Mouse (Mus musculus): ENCODE data around the gene Chmp2a. TPM values are rescaled to one million over a fixed set of nuclear protein-coding genes. Genes with fewer than 3 reads are reported as not detected.

Gene Chmp2a
- polyA plus RNA-seq, 1 experiment from 2014 or later = 169 TPM

DNA sequence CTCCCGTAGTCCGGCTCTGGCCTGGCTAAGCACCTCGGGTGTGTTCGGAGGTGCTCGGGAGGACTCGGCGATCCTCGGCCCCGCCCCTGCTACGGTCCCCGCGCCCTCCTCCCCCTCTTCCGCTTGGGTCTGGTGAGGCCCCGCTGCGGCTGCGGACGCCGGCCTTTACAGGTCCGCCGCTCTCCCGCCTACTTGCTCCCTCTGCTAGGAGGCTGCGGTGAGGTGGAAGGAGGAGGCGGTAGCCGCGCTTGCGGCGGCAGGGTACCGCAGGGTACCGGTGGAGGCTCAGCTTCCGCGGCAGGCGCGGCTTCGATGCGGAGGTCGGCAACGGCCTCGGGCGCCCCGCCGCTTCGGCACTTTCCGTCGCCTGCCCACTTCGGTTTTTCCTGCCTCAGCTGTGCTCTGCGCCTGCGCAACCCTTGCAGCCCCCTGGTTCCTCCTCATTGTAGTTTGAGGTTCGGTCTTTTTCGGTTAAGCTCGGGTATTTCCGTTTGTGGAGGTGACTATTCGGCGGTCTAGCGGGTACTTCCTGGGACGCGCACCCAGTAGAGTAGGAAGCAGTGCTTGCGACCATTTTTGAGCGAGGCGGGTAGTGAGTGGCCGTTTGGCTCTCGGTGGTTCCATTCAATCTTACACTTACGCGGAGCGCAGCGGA, 3.4 kb upstream of the Chmp2a start, which contains the start of gene Ube2m:
Ube2m (minus strand) TSS at position 375 of the 655 bp plus-strand sequence.
- peaks cover 26% of the 10 kb centered on the region for H3K4me1 ChIP-seq (ENCODE audit: control insufficient read depth, insufficient read depth, low read length)
- peak within 1 kb of the TSS; percentile 99 for H3K27ac ChIP-seq (replicated peaks; ENCODE audit: low read depth, low read length)
- peaks cover 17% of the 10 kb centered on the region for H3K36me3 ChIP-seq (ENCODE audit: control insufficient read depth, insufficient read depth, low read length)
- H3K4me2 ChIP-seq (ENCODE audit: low read depth, low read length) = peak within 1 kb of the TSS; percentile 90
- no peaks in the 10 kb centered on the region for H3K9me3 ChIP-seq (ENCODE audit: control insufficient read depth, low read length)
- peaks cover 18% of the 10 kb centered on the region for H3K27me3 ChIP-seq (replicated peaks; ENCODE audit: control insufficient read depth, insufficient read depth, low read length)
- WGBS = 0% methylated on average over 39 of the region's 65 CpGs
- DNase-seq (ENCODE audit: low spot score) (peak; percentile 99), ATAC-seq (ENCODE audit: low read depth) (peak; percentile 91)
- H3K4me3 ChIP-seq (ENCODE audit: low read depth, low read length) = peak within 1 kb of the TSS; percentile 69
- H3K9ac ChIP-seq (ENCODE audit: low read depth, low read length) = peak within 1 kb of the TSS; percentile 98

DNA sequence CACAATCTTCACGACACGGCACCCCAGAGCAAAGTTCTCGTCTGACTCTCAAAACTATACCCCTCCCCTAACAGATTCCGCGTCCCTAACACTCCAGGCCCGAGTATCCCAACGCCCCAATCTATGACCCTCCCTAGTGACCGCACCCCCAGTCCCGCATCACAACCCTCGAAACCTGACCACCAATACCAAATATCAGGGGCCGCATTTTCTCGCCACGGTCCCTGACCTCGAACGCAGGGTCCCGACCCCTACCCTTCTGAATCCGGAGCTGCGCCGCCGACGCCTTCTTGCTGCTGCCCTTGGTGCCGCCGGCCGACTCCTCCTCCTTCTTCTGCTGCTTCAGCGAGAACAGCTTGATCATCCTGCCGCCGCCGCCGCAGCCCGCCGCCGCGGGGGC, 2.8 kb upstream of the Chmp2a start:
- Histone ChIP-seq H3K4me2 (ENCODE audit: low read depth, low read length) (peak overlapping the region; percentile 90), H3K27ac (replicated peaks; ENCODE audit: low read depth, low read length) (peak overlapping the region; percentile 99), H3K9me3 (ENCODE audit: control insufficient read depth, low read length) (no peaks in the 10 kb centered on the region), H3K9ac (ENCODE audit: low read depth, low read length) (peak overlapping the region; percentile 98), H3K4me3 (ENCODE audit: low read depth, low read length) (peak overlapping the region; percentile 69), H3K4me1 (ENCODE audit: control insufficient read depth, insufficient read depth, low read length) (peaks cover 26% of the 10 kb centered on the region), H3K36me3 (ENCODE audit: control insufficient read depth, insufficient read depth, low read length) (peaks cover 22% of the 10 kb centered on the region), H3K27me3 (replicated peaks; ENCODE audit: control insufficient read depth, insufficient read depth, low read length) (peaks cover 11% of the 10 kb centered on the region)
- DNase-seq (ENCODE audit: low spot score) (no peak), ATAC-seq (ENCODE audit: low read depth) (no peak)
- 0% methylated on average over 29 of the region's 33 CpGs for WGBS

DNA sequence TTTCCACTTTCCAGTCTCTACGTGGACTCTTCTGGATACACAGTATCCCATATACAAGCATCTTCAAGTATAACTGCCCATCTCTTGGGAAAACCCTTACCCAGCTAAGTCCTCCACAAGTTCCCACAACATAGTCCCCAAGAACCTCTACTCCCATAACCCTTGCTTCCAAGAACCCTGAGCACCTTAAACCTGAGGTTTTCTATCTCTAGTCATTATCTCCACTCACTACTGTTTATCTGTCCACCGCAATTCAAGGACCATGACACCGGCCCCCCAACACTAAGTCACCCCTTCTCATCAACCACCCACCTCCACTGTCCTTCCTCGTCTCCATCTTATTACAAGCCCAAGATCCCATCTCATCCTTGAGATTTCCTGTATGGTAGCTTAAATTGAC, 2.2 kb upstream of the Chmp2a start:
- ATAC-seq (ENCODE audit: low read depth) = no peak
- H3K9ac ChIP-seq (ENCODE audit: low read depth, low read length) = peak overlapping the region; percentile 98
- H3K36me3 ChIP-seq (ENCODE audit: control insufficient read depth, insufficient read depth, low read length) = peaks cover 28% of the 10 kb centered on the region
- WGBS = 39% methylated on average over 4 of the region's 4 CpGs
- H3K27ac ChIP-seq (replicated peaks; ENCODE audit: low read depth, low read length) = peak overlapping the region; percentile 99
- H3K4me2 ChIP-seq (ENCODE audit: low read depth, low read length) = peak overlapping the region; percentile 90
- H3K27me3 ChIP-seq (replicated peaks; ENCODE audit: control insufficient read depth, insufficient read depth, low read length) = peaks cover 5% of the 10 kb centered on the region; the same call in 1 of the 2 replicates
- H3K4me1 ChIP-seq (ENCODE audit: control insufficient read depth, insufficient read depth, low read length) = peaks cover 26% of the 10 kb centered on the region
- no peaks in the 10 kb centered on the region for H3K9me3 ChIP-seq (ENCODE audit: control insufficient read depth, low read length)
- peak overlapping the region; percentile 69 for H3K4me3 ChIP-seq (ENCODE audit: low read depth, low read length)
- no peak for DNase-seq (ENCODE audit: low spot score)

DNA sequence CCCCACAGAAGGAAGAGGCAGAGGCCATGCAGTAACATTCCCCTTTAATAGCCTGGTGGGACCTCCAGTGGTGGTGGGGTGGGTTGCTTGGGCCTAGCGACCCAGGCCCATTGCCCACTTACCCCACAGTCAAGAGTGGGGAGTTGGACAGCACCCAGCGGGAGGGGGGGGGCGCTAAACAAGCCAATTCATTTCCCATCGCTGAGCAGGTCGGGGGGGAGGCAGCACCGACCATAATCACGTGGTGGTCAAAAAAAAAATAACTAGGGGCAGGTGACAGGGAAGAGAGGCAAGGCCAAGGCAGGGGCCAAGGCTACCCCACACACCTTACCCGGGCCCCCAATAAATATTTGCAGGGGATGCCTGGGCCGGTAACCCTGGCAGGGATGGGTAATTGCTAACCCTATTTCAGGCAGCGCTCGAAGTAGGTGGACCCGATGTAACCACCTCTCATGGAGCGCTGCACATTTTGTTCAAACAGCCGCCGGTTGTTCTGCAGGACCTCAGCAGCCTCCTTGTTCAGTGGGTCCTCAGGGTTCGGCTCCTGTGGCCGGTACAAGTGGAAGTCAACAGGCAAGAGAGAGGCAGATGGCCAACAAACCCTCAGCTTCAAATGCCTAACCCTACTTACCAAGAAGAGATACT, 726 bp upstream of the Chmp2a start:
- H3K36me3 ChIP-seq (ENCODE audit: control insufficient read depth, insufficient read depth, low read length) = peaks cover 42% of the 10 kb centered on the region
- H3K9ac ChIP-seq (ENCODE audit: low read depth, low read length) = no peak overlapping the region
- DNase-seq (ENCODE audit: low spot score) = no peak
- WGBS = 84% methylated on average over 17 of the region's 17 CpGs
- H3K4me2 ChIP-seq (ENCODE audit: low read depth, low read length) = peak overlapping the region; percentile 93
- peak overlapping the region; percentile 93; the same call in 1 of the 2 replicates for H3K27ac ChIP-seq (replicated peaks; ENCODE audit: low read depth, low read length)
- H3K4me3 ChIP-seq (ENCODE audit: low read depth, low read length) = peak overlapping the region; percentile 54; the same call in 1 of the 2 replicates
- H3K27me3 ChIP-seq (replicated peaks; ENCODE audit: control insufficient read depth, insufficient read depth, low read length) = no peaks in the 10 kb centered on the region
- no peak for ATAC-seq (ENCODE audit: low read depth)
- no peaks in the 10 kb centered on the region for H3K9me3 ChIP-seq (ENCODE audit: control insufficient read depth, low read length)
- H3K4me1 ChIP-seq (ENCODE audit: control insufficient read depth, insufficient read depth, low read length) = peaks cover 26% of the 10 kb centered on the region

DNA sequence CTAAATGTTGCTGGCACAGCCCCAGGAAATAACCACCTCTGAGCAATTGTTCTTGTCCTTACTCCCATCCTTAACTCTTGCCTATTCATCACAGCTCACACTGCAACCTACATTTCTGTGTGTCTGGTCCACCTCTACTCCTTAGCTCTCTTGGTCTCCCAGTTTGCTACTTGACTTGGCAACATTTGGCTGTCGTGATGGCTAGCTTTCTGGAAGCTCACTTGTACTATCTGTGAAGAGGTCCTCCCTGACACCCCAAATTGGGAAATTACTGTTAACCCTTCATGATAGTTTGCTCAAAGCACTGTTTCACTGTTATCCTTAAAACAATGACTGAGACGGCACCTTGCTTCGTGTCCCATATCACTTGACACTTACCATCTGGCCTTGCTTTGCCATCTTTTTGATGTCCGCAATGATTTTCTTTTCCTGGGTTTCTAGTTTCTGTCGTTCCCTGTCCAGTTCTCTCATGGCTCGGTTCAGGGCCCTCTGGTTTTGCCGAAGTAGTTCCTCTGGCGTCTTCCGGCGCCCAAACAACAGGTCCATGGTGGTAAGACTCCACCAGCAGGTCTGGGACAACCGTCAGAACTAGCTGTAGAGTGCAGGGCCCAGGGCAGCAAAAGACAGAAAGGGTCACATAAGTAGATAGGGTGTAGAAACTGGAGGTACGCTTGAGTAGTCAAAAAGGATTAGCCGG, 1.0 kb downstream of the Chmp2a start:
- Histone ChIP-seq H3K9me3 (ENCODE audit: control insufficient read depth, low read length) (no peaks in the 10 kb centered on the region), H3K4me3 (ENCODE audit: low read depth, low read length) (peak overlapping the region; percentile 54), H3K9ac (ENCODE audit: low read depth, low read length) (peak overlapping the region; percentile 78), H3K27me3 (replicated peaks; ENCODE audit: control insufficient read depth, insufficient read depth, low read length) (no peaks in the 10 kb centered on the region), H3K27ac (replicated peaks; ENCODE audit: low read depth, low read length) (peak overlapping the region; percentile 93), H3K4me1 (ENCODE audit: control insufficient read depth, insufficient read depth, low read length) (peaks cover 18% of the 10 kb centered on the region), H3K36me3 (ENCODE audit: control insufficient read depth, insufficient read depth, low read length) (peaks cover 60% of the 10 kb centered on the region), H3K4me2 (ENCODE audit: low read depth, low read length) (peak overlapping the region; percentile 93)
- ATAC-seq (ENCODE audit: low read depth) (no peak), DNase-seq (ENCODE audit: low spot score) (no peak)
- WGBS = 41% methylated on average over 13 of the region's 13 CpGs

DNA sequence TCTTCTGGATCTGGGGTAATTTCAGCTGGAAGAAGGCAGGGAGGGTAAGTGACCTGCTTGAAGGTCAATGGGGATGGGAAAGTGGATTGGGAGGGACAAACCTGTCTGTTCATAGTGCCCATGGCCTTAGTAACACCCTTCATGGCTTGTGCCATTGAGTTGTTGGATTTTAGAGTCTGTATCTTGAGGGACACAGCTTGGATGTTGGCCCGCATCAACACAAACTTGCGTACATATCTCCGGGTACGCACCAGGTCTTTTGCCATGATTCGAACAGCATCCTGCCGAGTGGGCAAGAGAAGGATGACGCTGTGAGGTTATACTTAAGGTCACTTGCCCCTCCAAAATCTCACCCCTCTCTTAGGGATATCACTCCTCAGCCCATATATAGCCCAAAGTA, 2.1 kb downstream of the Chmp2a start:
- peaks cover 70% of the 10 kb centered on the region for H3K36me3 ChIP-seq (ENCODE audit: control insufficient read depth, insufficient read depth, low read length)
- no peak for ATAC-seq (ENCODE audit: low read depth)
- no peak overlapping the region for H3K4me3 ChIP-seq (ENCODE audit: low read depth, low read length)
- H3K9ac ChIP-seq (ENCODE audit: low read depth, low read length) = no peak overlapping the region
- DNase-seq (ENCODE audit: low spot score) = no peak
- H3K9me3 ChIP-seq (ENCODE audit: control insufficient read depth, low read length) = no peaks in the 10 kb centered on the region
- H3K4me1 ChIP-seq (ENCODE audit: control insufficient read depth, insufficient read depth, low read length) = peaks cover 18% of the 10 kb centered on the region
- no peak overlapping the region for H3K27ac ChIP-seq (replicated peaks; ENCODE audit: low read depth, low read length)
- WGBS = 92% methylated on average over 7 of the region's 7 CpGs
- no peaks in the 10 kb centered on the region for H3K27me3 ChIP-seq (replicated peaks; ENCODE audit: control insufficient read depth, insufficient read depth, low read length)
- no peak overlapping the region for H3K4me2 ChIP-seq (ENCODE audit: low read depth, low read length)

DNA sequence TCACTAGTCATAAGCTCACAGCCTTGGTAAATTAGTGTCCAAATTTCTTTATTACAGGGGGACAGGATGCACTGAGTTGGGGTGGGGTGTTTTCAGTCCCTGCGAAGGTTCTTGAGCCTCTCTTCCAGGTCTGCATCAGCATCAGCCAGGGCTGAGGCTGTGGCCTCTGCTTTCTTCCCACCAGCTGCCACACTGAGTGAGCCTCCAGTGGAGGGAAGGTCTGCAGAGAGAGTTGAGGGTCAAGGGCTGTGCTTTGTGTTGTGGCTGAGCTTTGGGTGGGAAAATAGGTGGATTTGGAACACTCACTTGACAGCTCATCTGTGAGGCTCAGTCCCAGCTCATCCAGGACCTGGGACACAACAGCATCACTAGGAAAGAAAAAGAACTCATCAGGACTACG, 2.6 kb downstream of the Chmp2a start:
- Histone ChIP-seq H3K27ac (replicated peaks; ENCODE audit: low read depth, low read length) (no peak overlapping the region), H3K9ac (ENCODE audit: low read depth, low read length) (no peak overlapping the region), H3K4me1 (ENCODE audit: control insufficient read depth, insufficient read depth, low read length) (peaks cover 17% of the 10 kb centered on the region), H3K36me3 (ENCODE audit: control insufficient read depth, insufficient read depth, low read length) (peaks cover 76% of the 10 kb centered on the region), H3K9me3 (ENCODE audit: control insufficient read depth, low read length) (no peaks in the 10 kb centered on the region), H3K4me2 (ENCODE audit: low read depth, low read length) (no peak overlapping the region), H3K4me3 (ENCODE audit: low read depth, low read length) (no peak overlapping the region), H3K27me3 (replicated peaks; ENCODE audit: control insufficient read depth, insufficient read depth, low read length) (no peaks in the 10 kb centered on the region)
- ATAC-seq (ENCODE audit: low read depth) = no peak
- 93% methylated on average over 2 of the region's 2 CpGs for WGBS
- no peak for DNase-seq (ENCODE audit: low spot score)

DNA sequence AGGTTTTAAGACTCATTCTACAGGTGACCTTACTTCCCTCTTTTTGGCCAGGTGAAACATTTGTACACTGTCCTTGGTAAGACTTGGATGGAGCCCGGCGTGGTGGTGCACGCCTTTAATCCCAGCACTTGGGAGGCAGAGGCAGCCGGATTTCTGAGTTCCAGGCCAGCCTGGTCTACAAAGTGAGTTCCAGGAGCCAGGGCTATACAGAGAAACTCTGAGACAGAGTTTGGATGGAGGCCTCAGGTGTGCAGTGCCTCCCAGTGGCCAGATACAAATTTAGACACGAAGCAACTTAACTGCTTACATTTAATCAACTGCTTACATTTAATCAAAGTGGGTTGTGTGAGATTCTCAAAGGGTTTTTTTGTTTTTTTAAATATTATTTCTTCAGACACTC, 3.5 kb downstream of the Chmp2a start:
- Histone ChIP-seq H3K4me2 (ENCODE audit: low read depth, low read length) (no peak overlapping the region), H3K4me3 (ENCODE audit: low read depth, low read length) (no peak overlapping the region), H3K27ac (replicated peaks; ENCODE audit: low read depth, low read length) (no peak overlapping the region), H3K4me1 (ENCODE audit: control insufficient read depth, insufficient read depth, low read length) (peaks cover 15% of the 10 kb centered on the region; the same call in 1 of the 2 replicates), H3K9me3 (ENCODE audit: control insufficient read depth, low read length) (no peaks in the 10 kb centered on the region), H3K9ac (ENCODE audit: low read depth, low read length) (no peak overlapping the region), H3K27me3 (replicated peaks; ENCODE audit: control insufficient read depth, insufficient read depth, low read length) (no peaks in the 10 kb centered on the region), H3K36me3 (ENCODE audit: control insufficient read depth, insufficient read depth, low read length) (peaks cover 81% of the 10 kb centered on the region)
- no peak for ATAC-seq (ENCODE audit: low read depth)
- DNase-seq (ENCODE audit: low spot score) = no peak
- WGBS = 71% methylated on average over 5 of the region's 5 CpGs
